Mouse (Mus musculus) C2C12 (cell line): ENCODE measurements around the gene Wbp2. TPM values are rescaled to one million over a fixed set of nuclear protein-coding genes. Genes with fewer than 3 reads are reported as not detected.

Experiments used
- H3K27me3 ChIP-seq: one replicate; pipeline ENCODE4 v1.6.1; 2011; ENCODE audit not compliant: control insufficient read depth, insufficient read depth, insufficient read length
- H3K36me3 ChIP-seq: one replicate; pipeline ENCODE4 v1.6.1; 2011; ENCODE audit not compliant: control insufficient read depth, insufficient read depth
- H3K4me3 ChIP-seq: one replicate; pipeline ENCODE4 v1.5.1; 2011; ENCODE audit warnings: mild to moderate bottlenecking, control low read depth; ENCODE audit not compliant: poor library complexity, insufficient read depth, severe bottlenecking
- H3K79me2 ChIP-seq: one replicate; pipeline ENCODE4 v1.6.1; 2011; ENCODE audit not compliant: control insufficient read depth, insufficient read depth
- H3K79me3 ChIP-seq: one replicate; pipeline ENCODE4 v1.6.1; 2011; ENCODE audit warnings: low read depth, control low read depth
- H3ac ChIP-seq: one replicate; pipeline ENCODE3; 2011; ENCODE audit warnings: low read depth; ENCODE audit not compliant: control insufficient read depth, insufficient read length
- CEBPB ChIP-seq: IDR thresholded peaks from one replicate; pipeline ENCODE4 v1.6.1; 2011; ENCODE audit warnings: low read depth, mild to moderate bottlenecking, control low read depth, moderate library complexity
- CTCF ChIP-seq: IDR thresholded peaks from one replicate; pipeline ENCODE4 v1.5.1; 2011; ENCODE audit not compliant: control insufficient read depth, insufficient read depth, insufficient read length
- FOSL1 ChIP-seq: IDR thresholded peaks from one replicate; pipeline ENCODE4 v1.8.0; 2011; ENCODE audit warnings: mild to moderate bottlenecking, low read length; ENCODE audit not compliant: poor library complexity, insufficient read depth, severe bottlenecking
- MAX ChIP-seq: IDR thresholded peaks from one replicate; pipeline ENCODE4 v1.6.1; 2011; ENCODE audit warnings: mild to moderate bottlenecking, control low read depth
- MYOD1 ChIP-seq: IDR thresholded peaks from one replicate; pipeline ENCODE4 v1.6.1; 2011; ENCODE audit warnings: low read depth; ENCODE audit not compliant: control insufficient read depth, insufficient read length
- MYOG ChIP-seq: IDR thresholded peaks from one replicate; pipeline ENCODE4 v1.6.1; 2011; ENCODE audit not compliant: control insufficient read depth, insufficient read length; ENCODE audit errors: extremely low read depth
- USF1 ChIP-seq: IDR thresholded peaks from one replicate; pipeline ENCODE4 v1.6.1; 2011; ENCODE audit warnings: low read depth, mild to moderate bottlenecking, control low read depth, moderate library complexity
- polyA plus RNA-seq: library from polyadenylated mRNA; unstranded; fragments of >200 nt; fragmentation: generic; extraction: Trizol; gene quantifications from one replicate; pipeline ENCODE4 v1.2.1, GENCODE M21; 2012; ENCODE audit warnings: missing spikeins

The Wbp2 gene
- polyA plus RNA-seq, 1 experiment, result 87.6 TPM

GRCm38 (mm10) chr11:116053510-116054229, 33.1 kb downstream of the Wbp2 start:
- TF ChIP-seq CEBPB (no peak), MYOG (no peak), USF1 (no peak), CTCF (no peak), MYOD1 (no peak), FOSL1 (no peak), MAX (no peak)
- Histone ChIP-seq H3K79me2 (no peaks in the 10 kb centered on the region), H3K36me3 (peaks cover 76% of the 10 kb centered on the region), H3K79me3 (no peaks in the 10 kb centered on the region), H3ac (no peak overlapping the region), H3K27me3 (no peaks in the 10 kb centered on the region), H3K4me3 (no peak overlapping the region)

DNA sequence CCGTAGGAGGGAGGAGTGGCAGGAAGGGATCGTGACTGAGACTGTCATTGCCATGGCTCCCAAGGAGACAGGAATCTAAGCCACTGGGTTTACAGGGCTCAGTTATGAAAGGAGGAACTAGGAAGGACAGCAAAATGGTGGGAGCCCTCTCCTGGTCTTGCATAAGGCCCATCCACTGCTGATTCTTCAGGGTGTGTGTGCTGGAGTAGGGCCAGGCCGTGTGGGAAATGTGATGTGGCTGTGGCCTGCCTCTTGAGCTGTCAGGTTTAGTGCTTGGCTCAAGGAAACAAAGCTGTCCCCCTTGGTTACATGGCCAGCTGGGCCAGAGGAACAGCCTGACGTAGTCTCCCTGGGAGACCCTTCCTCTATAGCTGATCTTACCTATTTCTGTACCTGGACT, 36.6 kb downstream of the Wbp2 start:
- Histone ChIP-seq H3K27me3 (no peaks in the 10 kb centered on the region), H3K79me3 (peaks cover 8% of the 10 kb centered on the region), H3K4me3 (no peak overlapping the region), H3K79me2 (peaks cover 19% of the 10 kb centered on the region), H3ac (no peak overlapping the region), H3K36me3 (peaks cover 60% of the 10 kb centered on the region)
- no peak for TF ChIP-seq MYOG
- TF ChIP-seq FOSL1, result no peak
- TF ChIP-seq CTCF, result no peak
- TF ChIP-seq USF1, result no peak
- no peak for TF ChIP-seq MAX
- no peak for TF ChIP-seq MYOD1
- no peak for TF ChIP-seq CEBPB

DNA sequence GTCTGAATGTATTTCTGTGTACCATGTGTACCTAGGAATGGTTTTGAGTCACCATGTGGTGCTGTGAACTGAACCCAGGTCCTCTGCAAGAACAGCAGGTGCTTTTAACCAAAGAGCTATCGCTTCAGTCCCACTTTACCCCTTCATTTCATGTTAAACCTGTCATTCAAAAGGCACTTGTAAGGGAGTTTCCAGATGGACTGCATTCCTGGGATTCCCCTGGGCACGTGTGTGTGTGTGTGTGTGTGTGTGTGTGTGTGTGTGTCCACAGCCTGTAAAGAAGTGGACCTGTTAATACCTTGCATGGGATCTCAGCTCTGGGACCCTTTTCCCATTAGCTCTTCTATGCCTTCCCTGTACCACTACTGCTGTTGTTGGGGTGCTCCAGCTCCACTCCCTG, 37.2 kb downstream of the Wbp2 start:
- Histone ChIP-seq H3K79me2 (peaks cover 25% of the 10 kb centered on the region), H3K79me3 (peaks cover 11% of the 10 kb centered on the region), H3K27me3 (no peaks in the 10 kb centered on the region), H3K4me3 (no peak overlapping the region), H3ac (no peak overlapping the region), H3K36me3 (peaks cover 56% of the 10 kb centered on the region)
- no peak for TF ChIP-seq CEBPB
- no peak for TF ChIP-seq FOSL1
- no peak for TF ChIP-seq MYOD1
- no peak for TF ChIP-seq MAX
- TF ChIP-seq CTCF, result no peak
- TF ChIP-seq MYOG, result no peak
- no peak for TF ChIP-seq USF1

DNA sequence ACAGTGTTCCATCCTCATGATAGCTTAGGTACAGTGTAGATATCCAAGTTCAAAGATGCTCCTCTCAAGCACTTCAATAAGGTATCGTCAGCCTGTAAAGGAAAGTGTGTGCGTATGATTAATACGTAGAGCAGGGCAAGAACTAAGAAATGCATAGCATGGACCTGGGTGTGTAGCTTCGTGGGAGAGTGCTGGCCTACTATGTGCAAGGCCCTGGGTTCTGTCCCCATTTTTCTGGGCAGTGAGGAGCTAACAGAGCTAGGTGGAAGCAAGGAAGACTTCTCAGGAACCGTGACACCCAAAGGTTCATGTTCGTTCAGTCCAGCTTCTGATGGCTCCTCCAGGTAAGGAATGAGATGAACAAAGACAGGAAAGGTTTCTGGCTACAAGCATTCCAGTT, 41.6 kb downstream of the Wbp2 start:
- H3K36me3 ChIP-seq, result peaks cover 46% of the 10 kb centered on the region

DNA sequence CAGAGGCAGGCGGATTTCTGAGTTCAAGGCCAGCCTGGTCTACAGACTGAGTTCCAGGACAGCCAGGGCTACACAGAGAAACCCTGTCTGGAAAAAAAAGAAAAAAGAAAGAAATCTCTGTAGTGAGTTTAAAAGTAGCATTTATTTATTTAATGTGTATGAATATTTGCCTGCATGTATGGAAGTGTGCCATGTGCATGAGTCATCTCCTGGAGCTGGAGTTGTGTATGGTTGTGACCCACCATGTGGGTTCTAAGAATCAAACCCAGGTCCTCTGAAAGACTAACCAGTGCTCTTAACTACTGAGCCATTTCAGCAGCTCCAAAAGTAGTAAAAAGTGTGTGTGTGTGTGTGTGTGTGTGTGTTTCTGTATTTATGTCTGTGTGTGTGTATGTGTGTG, 43.5 kb downstream of the Wbp2 start:
- H3K79me2 ChIP-seq, result peaks cover 89% of the 10 kb centered on the region
- no peak overlapping the region for H3ac ChIP-seq
- H3K4me3 ChIP-seq, result no peak overlapping the region
- TF ChIP-seq MAX (no peak), MYOG (no peak), USF1 (no peak), CTCF (no peak), MYOD1 (no peak), FOSL1 (no peak), CEBPB (no peak)
- peaks cover 57% of the 10 kb centered on the region for H3K79me3 ChIP-seq
- peaks cover 53% of the 10 kb centered on the region for H3K36me3 ChIP-seq
- H3K27me3 ChIP-seq, result no peaks in the 10 kb centered on the region

More for the DNA sequence above, 41.6 kb downstream of the Wbp2 start:
- H3K27me3 ChIP-seq, result no peaks in the 10 kb centered on the region
- peaks cover 42% of the 10 kb centered on the region for H3K79me3 ChIP-seq
- no peak overlapping the region for H3ac ChIP-seq
- H3K4me3 ChIP-seq, result no peak overlapping the region
- peaks cover 70% of the 10 kb centered on the region for H3K79me2 ChIP-seq
- TF ChIP-seq FOSL1 (no peak), USF1 (no peak), CTCF (no peak), MYOD1 (no peak), MYOG (no peak), MAX (no peak)
